ENCODE assay signal across 13 mouse cellular contexts in genomic region chr4:125350056-125350455, GRCm38 (mm10).
DNase-seq lines count a peak whose midpoint lies in the region.
"Had no signal": no experiment of that assay in that cellular context is flagged by ENCODE, and none has a peak within 500 bp of the region (broad histone marks: within the 10 kb centered on the region; RNA-seq: fewer than 3 reads in every experiment).

No protein-coding gene starts in this region.

- DNase-seq in adrenal gland, adult 2 months = peak; percentile 61
- no peak for DNase-seq in adrenal gland, postnatal 25 days
- DNase-seq in adrenal gland, postnatal 36 days = peak; percentile 11 to 35
- DNase-seq in adrenal gland, postnatal 14 days = no peak
- peak; percentile 42 for DNase-seq in 416B (ENCODE audit: low read depth)
- no peak for DNase-seq in gastrocnemius, adult 8-10 months (ENCODE audit: low spot score in 2 of 2)
- DNase-seq: B cell, adult 2 months; cerebellum, adult 11-12 months; cerebellum, adult 2 months; cerebellum, adult 9-10 months; cerebellum, postnatal 10 days; cerebellum, postnatal 25 days; forebrain, postnatal 0 days had no signal

Comparison
In these comparisons a context has a peak if more than half of its experiments do, and no peak if none do; other contexts are left out.
1. DNase-seq: peak in adrenal gland, adult 2 months (single experiment), adrenal gland, postnatal 36 days (2 of 2) and 416B (single experiment); none in adrenal gland, postnatal 25 days (single experiment), adrenal gland, postnatal 14 days (single experiment) and gastrocnemius, adult 8-10 months (0 of 2).